8 mouse cellular contexts compared by ENCODE assay signal in genomic region chr17:80060828-80061782, GRCm38 (mm10). TPM values are rescaled to one million over a fixed set of nuclear protein-coding genes. Genes with fewer than 3 reads are reported as not detected.
DNase-seq lines count a peak whose midpoint lies in the region; ATAC-seq and TF ChIP-seq lines count a peak whose summit lies in the region.

No protein-coding gene starts in this region.

- H3K27ac ChIP-seq in kidney, adult 2 months (ENCODE audit: insufficient read depth, low read depth, low read length), result peak overlapping the region; percentile 99
- H3K27ac ChIP-seq in liver, postnatal 0 days (ENCODE audit: low read depth), result peak overlapping the region; percentile 99
- peak overlapping the region; percentile 100 for H3K27ac ChIP-seq in neural tube, embryonic 13.5 days (replicated peaks)

- under 1% methylated on average over 80 of the region's 83 CpGs for WGBS in kidney, adult 2 months
- WGBS in liver, postnatal 0 days (ENCODE audit: insufficient replicate concordance), result under 1% methylated on average over 67 of the region's 83 CpGs
- under 1% methylated on average over 77 of the region's 83 CpGs for WGBS in neural tube, embryonic 13.5 days

- H3K9ac ChIP-seq in liver, postnatal 0 days (replicated peaks), result peak overlapping the region; percentile 97
- peak overlapping the region; percentile 99 for H3K9ac ChIP-seq in neural tube, embryonic 13.5 days

- no peak for TF ChIP-seq CTCF in kidney, adult 2 months (conservative IDR thresholded peaks at IDR 0.05; ENCODE audit: insufficient read depth, insufficient read length, low read depth, low read length)
- no peak for TF ChIP-seq CTCF in liver, postnatal 0 days (IDR thresholded peaks at IDR 0.05; ENCODE audit: low read depth)

- H3K4me2 ChIP-seq in liver, postnatal 0 days (ENCODE audit: low read depth, low read length), result peak overlapping the region; percentile 81
- H3K4me2 ChIP-seq in neural tube, embryonic 13.5 days, result peak overlapping the region; percentile 73

- ATAC-seq in activated CD4-positive, CD25-positive, alpha-beta regulatory T cell, adult 4 months, result peak; percentile 14
- ATAC-seq in liver, postnatal 0 days, result no peak
- ATAC-seq in neural tube, embryonic 13.5 days (ENCODE audit: low read depth), result peak; percentile 8

- H3K4me3 ChIP-seq in kidney, adult 2 months (ENCODE audit: insufficient read depth, low read depth, low read length), result peak overlapping the region; percentile 100
- peak overlapping the region; percentile 95 for H3K4me3 ChIP-seq in liver, postnatal 0 days (ENCODE audit: low read depth, low read length)
- peak overlapping the region; percentile 95 for H3K4me3 ChIP-seq in neural tube, embryonic 13.5 days

- TF ChIP-seq EP300 in liver, postnatal 0 days (IDR thresholded peaks at IDR 0.05; ENCODE audit: low read depth), result no peak

- H3K9me3 ChIP-seq in liver, postnatal 0 days (ENCODE audit: low read length), result no peaks in the 10 kb centered on the region
- H3K9me3 ChIP-seq in neural tube, embryonic 13.5 days, result no peaks in the 10 kb centered on the region

- H3K27me3 ChIP-seq in kidney, adult 2 months (replicated peaks; ENCODE audit: control insufficient read depth, insufficient read depth, low read length), result no peaks in the 10 kb centered on the region
- H3K27me3 ChIP-seq in liver, postnatal 0 days (ENCODE audit: insufficient read depth, low read length), result no peaks in the 10 kb centered on the region
- no peaks in the 10 kb centered on the region for H3K27me3 ChIP-seq in neural tube, embryonic 13.5 days

- H3K4me1 ChIP-seq in kidney, adult 2 months (ENCODE audit: control insufficient read depth, insufficient read depth, low read length), result peaks cover 11% of the 10 kb centered on the region
- H3K4me1 ChIP-seq in liver, postnatal 0 days (ENCODE audit: insufficient read depth), result peaks cover 19% of the 10 kb centered on the region; the same call in 1 of the 2 replicates
- peaks cover 46% of the 10 kb centered on the region for H3K4me1 ChIP-seq in neural tube, embryonic 13.5 days (replicated peaks)

- no peak for TF ChIP-seq POLR2A in kidney, adult 2 months (IDR thresholded peaks at IDR 0.05; ENCODE audit: low read depth, low read length)

- DNase-seq in 416B (ENCODE audit: low read depth), result peak; percentile 15
- DNase-seq in embryo, embryonic 10 days (ENCODE audit: low spot score), result peak; percentile 74
- DNase-seq in heart, adult 18-20 months, result peak; percentile 63 to 65
- peak; percentile 47 for DNase-seq in kidney, adult 2 months
- DNase-seq in liver, postnatal 0 days, result peak; percentile 71
- peak; percentile 62 for DNase-seq in testis, postnatal 14 days (ENCODE audit: low spot score)

- H3K36me3 ChIP-seq in kidney, adult 2 months (ENCODE audit: control insufficient read depth, insufficient read depth, low read length), result no peaks in the 10 kb centered on the region
- no peaks in the 10 kb centered on the region for H3K36me3 ChIP-seq in liver, postnatal 0 days (replicated peaks; ENCODE audit: insufficient read depth, low read length)
- no peaks in the 10 kb centered on the region for H3K36me3 ChIP-seq in neural tube, embryonic 13.5 days

RNA-seq across cellular contexts. Expression of gene Hnrnpll, which starts 1.0 kb away (rescaled TPM):
- 10 to 100 TPM; 22.2 to 32.4 TPM for polyA plus RNA-seq in activated CD4-positive, CD25-positive, alpha-beta regulatory T cell, adult 4 months (2017; shearing (Covaris generic))
- 10 to 100 TPM; 22.9 TPM for total RNA-seq in heart, adult 18-20 months (2021)
- polyA plus RNA-seq in kidney, adult 2 months (2012; rRNA removed), result 11.7 and 13.1 TPM in 2 replicates
- 13.4 and 14.9 TPM in 2 replicates for polyA plus RNA-seq in liver, postnatal 0 days (2015; fragmentation: Nextera tagmentation; extraction: Ambion mirVana)
- polyA plus RNA-seq in neural tube, embryonic 13.5 days (2015; fragmentation: Nextera tagmentation; extraction: Ambion mirVana), result 66.7 and 77.3 TPM in 2 replicates

Comparison
In these comparisons a context has a peak if more than half of its experiments do, and no peak if none do; other contexts are left out.
1. DNase-seq: peak in every context shown above with its lines; median percentile 74 in embryo, embryonic 10 days; 71 in liver, postnatal 0 days; 64 in heart, adult 18-20 months; 62 in testis, postnatal 14 days; 47 in kidney, adult 2 months; 15 in 416B.